Mouse (Mus musculus) B cell, adult 2 months (primary cell): ENCODE results near the gene Cask.
"Not testable (repeated sequence)": the region's sequence is repeated elsewhere in the genome, so short reads cannot be mapped to it uniquely, and the experiment has no call there.

ENCODE experiments used
- DNase-seq, 2 experiments: peaks; one replicate each; pipeline ENCODE4 v3.0.0; 2022

Gene Cask

GRCm38 (mm10) chrX:13851285-13851684, at the start of gene Cask:
TSS of gene Cask (minus strand) at chrX:13851367.
- DNase-seq = no peak

- no peak for DNase-seq
These were observed 38.8 kb upstream of the Cask start for GRCm38 (mm10) chrX:13889976-13890375.

- no peak for DNase-seq
These were observed 33.2 kb upstream of the Cask start for GRCm38 (mm10) chrX:13884348-13884747.

- no peak for DNase-seq
These were observed 30.8 kb upstream of the Cask start for GRCm38 (mm10) chrX:13881969-13882368.

GRCm38 (mm10) chrX:13860145-13860544, 9.0 kb upstream of the Cask start:
- DNase-seq = no peak

- DNase-seq = no peak
These were observed 7.9 kb upstream of the Cask start for GRCm38 (mm10) chrX:13859051-13859450.

GRCm38 (mm10) chrX:13848473-13848872, 2.7 kb downstream of the Cask start:
- DNase-seq = no peak

- DNase-seq = peak in 1 of 2 experiments; percentile 5
These were observed 3.7 kb downstream of the Cask start for GRCm38 (mm10) chrX:13847502-13847851.

- DNase-seq = peak; percentile 84
These were observed 4.3 kb downstream of the Cask start for GRCm38 (mm10) chrX:13846653-13847501.

GRCm38 (mm10) chrX:13845858-13846652, 5.1 kb downstream of the Cask start:
- peak in 1 of 2 experiments; percentile 14 for DNase-seq

- DNase-seq = peak in 1 of 2 experiments; percentile 32
These were observed 5.9 kb downstream of the Cask start for GRCm38 (mm10) chrX:13845141-13845857.

- DNase-seq = no peak
These were observed 28.4 kb downstream of the Cask start for GRCm38 (mm10) chrX:13822792-13823191.

- no peak for DNase-seq
These were observed 52.4 kb downstream of the Cask start for GRCm38 (mm10) chrX:13798754-13799153.

- no peak for DNase-seq
These were observed 85.5 kb downstream of the Cask start for GRCm38 (mm10) chrX:13765672-13766071.

- DNase-seq = no peak
These were observed 86.1 kb downstream of the Cask start for GRCm38 (mm10) chrX:13765024-13765423.

GRCm38 (mm10) chrX:13757279-13758005, 93.7 kb downstream of the Cask start:
- DNase-seq = no peak

- DNase-seq = no peak
These were observed 110.1 kb downstream of the Cask start for GRCm38 (mm10) chrX:13741110-13741509.

GRCm38 (mm10) chrX:13730785-13731184, 120.4 kb downstream of the Cask start:
- not testable (repeated sequence) for DNase-seq

- DNase-seq = no peak
These were observed 121.2 kb downstream of the Cask start for GRCm38 (mm10) chrX:13729835-13730480.

GRCm38 (mm10) chrX:13725573-13726403, 125.4 kb downstream of the Cask start:
- no peak for DNase-seq

GRCm38 (mm10) chrX:13720296-13720829, 130.8 kb downstream of the Cask start:
- DNase-seq = no peak
